Mouse (Mus musculus) yolk sac, embryonic 10.5 days (tissue): ENCODE measurements around the gene Ppih.
"Not testable (repeated sequence)": the region's sequence is repeated elsewhere in the genome, so short reads cannot be mapped to it uniquely, and the experiment has no call there.

Source experiments
- DNase-seq: peaks from one replicate; pipeline ENCODE4 v3.0.0-alpha.2; 2017; ENCODE audit warnings: low spot score

Gene Ppih

GRCm38 (mm10) chr4:119291921-119292320 is 28.4 kb downstream of the Ppih start:
- DNase-seq: no peak

- no peak for DNase-seq
These were observed 35.0 kb downstream of the Ppih start for GRCm38 (mm10) chr4:119285336-119285735.

GRCm38 (mm10) chr4:119284861-119285260 is 35.5 kb downstream of the Ppih start:
- DNase-seq: no peak

- not testable (repeated sequence) for DNase-seq
These were observed 41.6 kb downstream of the Ppih start for GRCm38 (mm10) chr4:119278784-119279183.

- no peak for DNase-seq
These were observed 44.6 kb downstream of the Ppih start for GRCm38 (mm10) chr4:119275726-119276125.

- DNase-seq: no peak
These were observed 45.1 kb downstream of the Ppih start for GRCm38 (mm10) chr4:119275226-119275625.

GRCm38 (mm10) chr4:119274627-119275026 is 45.7 kb downstream of the Ppih start:
- no peak for DNase-seq

- no peak for DNase-seq
These were observed 53.7 kb downstream of the Ppih start for GRCm38 (mm10) chr4:119266606-119267005.

- DNase-seq: no peak
These were observed 56.9 kb downstream of the Ppih start for GRCm38 (mm10) chr4:119263459-119263858.

- no peak for DNase-seq
These were observed 57.9 kb downstream of the Ppih start for GRCm38 (mm10) chr4:119262483-119262882.

GRCm38 (mm10) chr4:119261087-119261713 is 59.1 kb downstream of the Ppih start:
- no peak for DNase-seq

GRCm38 (mm10) chr4:119259344-119260254 is 60.7 kb downstream of the Ppih start:
- peak; percentile 60 for DNase-seq

- peak; percentile 33 for DNase-seq
These were observed 63.3 kb downstream of the Ppih start for GRCm38 (mm10) chr4:119257083-119257482.

- no peak for DNase-seq
These were observed 65.0 kb downstream of the Ppih start, which contains the start of gene Cldn19 for GRCm38 (mm10) chr4:119255351-119255750. Cldn19 (plus strand) TSS chr4:119255414.

- DNase-seq: no peak
These were observed 66.2 kb downstream of the Ppih start for GRCm38 (mm10) chr4:119254012-119254618.

- no peak for DNase-seq
These were observed 68.1 kb downstream of the Ppih start for GRCm38 (mm10) chr4:119252025-119252808.
